Mouse (Mus musculus) neutrophil, adult 5-6 weeks (primary cell): Measurements from ENCODE around the gene Dscam. TPM values are rescaled to one million over a fixed set of nuclear protein-coding genes. Genes with fewer than 3 reads are reported as not detected.
"Not testable (repeated sequence)": the region's sequence is repeated elsewhere in the genome, so short reads cannot be mapped to it uniquely, and the experiment has no call there.

Source experiments
- ATAC-seq: fragments of 151-379, 151-347 bp; 2 replicates; pipeline ENCODE4 v1.8.0; 2017; ENCODE audit warnings: mild to moderate bottlenecking, moderate TSS enrichment; ENCODE audit not compliant: insufficient number of reproducible peaks, poor library complexity, low FRiP score, severe bottlenecking; ENCODE audit errors: extremely low read depth
- total RNA-seq: library from RNA; stranded (forward); fragments of 200-1000 nt; gene quantifications from 2 replicates; pipeline ENCODE4 v1.2.3, GENCODE M21; 2017

The Dscam gene
- total RNA-seq, 1 experiment from 2014 or later, result 0.23 TPM

DNA sequence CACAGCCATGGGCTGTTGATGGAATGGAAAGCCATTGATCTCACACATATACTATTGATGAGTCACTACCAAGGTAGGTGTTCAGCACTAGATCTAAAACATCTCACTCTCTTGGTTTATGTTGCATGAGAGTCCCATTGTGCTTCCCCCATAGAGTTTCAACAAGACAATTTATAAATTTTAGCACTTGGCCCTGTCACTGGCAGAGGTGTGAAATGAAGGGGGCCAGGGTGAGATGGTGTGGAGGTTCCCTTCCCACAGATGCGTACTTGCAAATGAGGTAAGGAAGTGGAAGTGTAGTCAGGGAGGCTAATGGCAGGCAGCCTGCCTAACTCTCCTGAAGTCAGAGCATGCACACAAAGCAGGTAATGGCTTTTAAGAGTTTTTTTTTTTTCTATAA lies 262.7 kb downstream of the Dscam start:
- no peak for ATAC-seq

DNA sequence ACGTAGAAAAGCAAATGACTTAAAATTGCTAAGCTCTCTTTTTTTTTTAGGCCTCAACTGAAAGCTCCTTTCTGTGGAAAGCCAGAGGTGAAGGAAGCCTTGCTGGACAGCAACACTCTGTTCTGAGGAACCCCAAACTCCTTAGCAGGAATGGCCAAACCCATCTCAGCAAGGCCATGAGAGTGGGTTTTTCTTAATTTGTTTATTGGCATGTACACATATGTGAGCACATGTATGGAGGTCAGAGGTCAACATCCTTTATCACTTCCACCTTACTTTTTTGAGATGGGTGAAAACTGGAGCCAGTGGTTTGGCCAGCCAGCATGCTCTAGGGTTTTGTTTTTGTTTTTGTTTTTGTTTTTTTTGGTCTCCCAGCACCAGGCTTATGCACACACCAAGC lies 263.5 kb downstream of the Dscam start:
- ATAC-seq, result no peak

DNA sequence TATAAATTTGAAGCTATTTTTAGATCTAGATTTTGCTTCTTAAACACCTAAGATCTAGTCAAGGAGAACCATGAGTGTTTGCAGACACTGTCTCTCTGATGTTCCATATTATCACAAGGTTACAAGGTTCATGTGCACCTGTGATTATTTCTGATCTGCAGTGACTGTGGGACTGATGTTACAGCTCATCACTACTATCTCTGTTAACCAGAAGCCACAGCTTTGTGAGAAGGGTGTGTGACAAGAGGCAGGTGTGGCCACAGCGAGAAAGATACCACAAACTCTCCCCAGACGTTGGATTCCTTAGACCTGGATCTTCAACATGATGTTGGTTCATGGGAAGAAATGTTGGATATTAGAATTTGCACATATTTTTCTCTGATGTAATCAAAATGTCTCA lies 263.9 kb downstream of the Dscam start:
- ATAC-seq, result no peak

DNA sequence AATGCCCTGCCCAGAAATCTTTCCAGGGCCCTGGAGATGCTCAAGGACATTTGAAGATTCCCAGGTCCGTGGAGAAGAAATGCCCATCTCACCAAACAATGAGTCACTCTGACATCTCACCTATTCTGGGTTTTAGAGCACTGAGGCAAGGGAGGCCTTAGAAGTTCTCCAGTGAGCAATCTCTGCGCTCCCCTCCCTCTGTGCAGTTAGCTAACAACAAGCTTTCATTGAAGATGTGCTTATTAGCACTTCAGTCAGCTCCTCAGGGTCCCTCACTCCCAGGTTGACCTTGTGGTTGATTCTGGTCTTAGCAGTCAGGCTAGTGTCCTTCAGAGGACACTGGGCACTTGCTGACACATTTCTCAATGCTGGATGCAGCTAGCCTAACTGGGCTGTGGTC lies 265.8 kb downstream of the Dscam start:
- no peak for ATAC-seq

DNA sequence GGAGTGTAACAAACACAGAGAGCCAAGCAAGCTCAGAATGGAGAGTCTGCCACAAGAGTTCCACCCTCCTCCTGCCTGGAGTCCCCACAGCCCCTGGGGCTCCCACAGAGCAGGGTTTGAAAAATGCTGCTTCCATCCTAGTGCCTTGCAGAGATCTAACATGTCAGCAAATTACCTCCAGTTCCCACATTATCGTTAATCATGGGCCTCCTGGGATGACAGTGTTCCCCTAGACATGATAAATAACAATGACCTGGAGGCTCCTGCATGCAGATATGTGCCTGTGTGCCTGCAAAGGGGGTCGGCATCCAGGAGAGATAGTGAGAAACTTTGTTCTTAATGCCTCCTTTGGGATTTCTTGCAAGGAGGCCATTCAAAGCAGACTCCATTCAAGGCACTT lies 266.2 kb downstream of the Dscam start:
- ATAC-seq, result no peak

DNA sequence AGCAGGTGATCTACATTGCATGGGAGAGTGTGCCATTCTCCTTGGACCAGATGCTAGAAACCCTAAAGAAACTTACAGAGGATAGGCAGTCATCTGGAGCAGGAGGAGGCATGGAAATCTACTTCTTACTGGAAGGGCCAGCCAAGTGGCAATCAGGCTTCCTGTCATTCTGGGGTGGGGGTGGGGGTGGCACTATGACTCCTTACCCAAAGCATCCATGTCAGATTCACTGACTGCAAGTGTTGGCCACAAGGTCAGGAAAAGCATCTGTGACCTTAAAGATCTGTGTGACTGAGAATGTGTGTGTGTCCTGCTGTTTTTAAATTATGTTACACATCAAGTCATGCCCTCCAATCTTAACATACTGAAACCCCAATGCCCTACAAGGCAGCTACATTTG lies 268.0 kb downstream of the Dscam start:
- ATAC-seq, result no peak

DNA sequence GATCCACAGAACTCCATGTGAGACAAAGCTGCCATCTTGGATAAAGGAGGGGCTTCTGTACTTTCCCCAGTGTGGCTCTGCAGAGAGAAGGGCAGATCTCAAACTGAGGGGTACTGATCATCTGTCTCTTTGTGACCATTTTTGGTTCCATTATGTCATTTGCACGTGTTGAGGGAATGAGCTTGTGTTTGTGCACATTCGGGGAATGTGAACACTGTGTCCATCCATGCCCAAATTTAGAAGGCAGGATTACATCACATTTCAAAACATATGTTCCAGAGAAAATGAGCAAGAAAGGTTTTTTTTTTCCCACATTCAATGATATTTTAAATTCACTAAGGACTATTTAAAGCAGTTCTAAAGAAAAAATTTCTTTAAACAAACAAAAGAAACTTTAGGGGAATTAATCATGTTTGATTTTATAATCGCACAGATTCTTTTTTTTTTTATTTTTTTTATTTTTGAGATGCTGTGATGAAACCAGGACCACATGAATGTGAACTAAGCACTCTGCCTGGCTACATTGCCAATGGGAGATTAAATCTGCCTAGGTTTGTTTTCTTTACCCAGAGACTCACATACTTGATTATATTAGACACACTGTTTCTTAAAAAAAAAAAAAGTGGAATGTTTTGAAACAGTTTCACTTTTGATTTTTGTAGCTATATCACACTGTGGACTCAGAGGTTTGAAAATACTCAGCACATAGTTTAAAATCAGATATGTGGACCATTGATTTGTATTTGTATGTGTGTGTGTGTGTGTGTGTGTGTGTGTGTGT lies 269.1 kb downstream of the Dscam start:
- ATAC-seq, result no peak

DNA sequence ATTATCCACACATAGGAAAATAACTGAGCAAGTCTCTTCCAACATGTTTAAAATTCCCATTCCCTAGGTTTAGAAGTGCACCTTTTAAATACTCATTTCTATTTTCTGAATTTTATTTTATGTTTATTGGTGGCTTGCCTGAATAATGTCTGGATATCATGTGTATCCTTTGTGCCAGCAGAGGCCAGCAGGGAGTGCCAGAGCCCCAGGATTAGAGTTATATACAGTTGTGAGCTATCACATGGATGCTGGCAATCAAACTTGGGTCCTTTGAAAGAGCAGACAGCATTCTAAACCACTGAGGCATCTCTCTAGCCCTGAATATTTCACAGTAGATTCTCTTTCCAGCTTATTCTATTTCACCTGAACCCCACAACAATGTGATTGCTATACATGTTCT lies 271.2 kb downstream of the Dscam start:
- ATAC-seq, result no peak

DNA sequence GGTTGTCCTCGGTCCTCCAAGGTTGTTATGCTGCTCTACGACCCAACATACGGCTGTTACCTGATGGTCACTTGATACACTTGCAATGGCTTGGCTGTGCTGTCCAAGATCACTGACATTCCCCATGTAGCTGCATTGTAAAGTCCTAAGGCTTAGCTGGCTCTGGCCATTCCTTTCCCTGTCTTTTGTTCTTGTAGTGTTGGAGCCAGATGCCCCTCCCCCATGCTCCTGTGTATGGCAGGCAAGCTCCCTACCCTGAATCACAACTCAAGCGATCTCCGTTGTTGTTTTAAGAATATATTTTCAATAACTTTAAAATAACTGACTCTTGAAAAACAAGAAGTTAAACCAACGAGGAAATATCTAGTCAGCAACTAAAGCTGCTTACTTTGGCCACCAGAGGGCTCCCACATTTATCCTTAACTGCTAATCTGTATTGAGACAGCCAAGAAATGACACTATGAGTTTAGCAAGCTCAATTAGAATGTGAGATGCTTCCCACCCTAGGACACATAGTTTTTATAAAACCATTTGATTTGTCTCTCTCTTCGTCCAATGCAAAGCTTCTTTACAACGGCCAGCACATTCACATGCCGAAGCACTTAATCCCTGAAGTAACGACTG lies 273.9 kb downstream of the Dscam start:
- ATAC-seq, result no peak

DNA sequence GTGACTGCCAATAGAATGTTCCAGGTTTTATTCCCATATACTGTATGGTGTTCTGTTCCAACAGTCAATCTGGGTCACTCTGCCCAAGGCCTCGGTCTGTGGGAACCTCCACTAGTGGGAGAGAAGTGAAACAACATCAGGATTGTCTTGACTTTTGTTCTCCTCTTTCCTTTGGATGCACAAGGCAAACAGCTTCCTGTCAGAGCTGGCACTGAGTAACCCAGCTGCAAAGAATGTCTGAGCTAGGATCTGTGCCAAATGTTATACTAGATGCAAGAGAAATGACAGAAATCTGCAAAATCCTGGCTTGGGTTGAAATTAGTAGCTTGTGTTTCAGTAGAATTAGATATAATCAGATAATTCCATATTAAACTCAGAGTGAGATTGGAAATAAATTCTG lies 282.5 kb downstream of the Dscam start:
- no peak for ATAC-seq

DNA sequence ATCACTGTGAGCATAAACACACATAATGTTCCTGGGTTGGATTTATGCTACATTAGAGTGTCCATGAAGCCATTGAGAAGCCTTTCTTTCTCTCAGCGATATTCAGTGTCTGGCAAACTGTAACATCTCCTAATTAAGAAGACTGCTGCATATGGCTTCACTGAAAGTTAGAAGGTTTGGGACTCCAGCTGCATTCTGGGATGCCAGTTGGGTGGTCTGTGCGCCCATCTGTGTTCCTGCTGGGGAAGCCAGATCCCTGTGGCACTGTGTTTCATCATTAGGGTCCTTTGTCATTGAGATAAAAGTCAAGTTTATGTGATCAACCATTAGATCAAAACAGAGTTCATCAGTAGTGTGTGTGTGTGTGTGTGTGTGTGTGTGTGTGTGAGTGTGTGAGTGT lies 284.7 kb downstream of the Dscam start:
- no peak for ATAC-seq

DNA sequence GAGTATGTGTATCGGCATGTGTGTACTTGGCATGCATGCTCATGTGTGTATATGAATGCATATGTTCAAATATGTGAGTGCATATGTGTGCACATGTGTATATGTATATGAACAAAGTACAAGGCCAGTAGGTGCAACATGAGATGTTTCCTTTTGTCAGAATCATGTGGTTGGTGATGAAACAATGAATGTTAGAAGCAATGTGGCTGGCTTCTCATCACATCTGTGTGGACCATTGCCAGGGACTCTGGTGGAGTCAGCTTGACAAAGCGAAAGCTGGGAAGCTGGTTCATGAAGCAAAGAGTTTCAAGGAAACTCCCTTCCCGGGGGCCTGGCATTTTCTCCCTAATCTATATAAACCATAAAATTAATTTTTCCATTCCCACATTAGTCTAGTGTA lies 286.0 kb downstream of the Dscam start:
- ATAC-seq, result not testable (repeated sequence)

DNA sequence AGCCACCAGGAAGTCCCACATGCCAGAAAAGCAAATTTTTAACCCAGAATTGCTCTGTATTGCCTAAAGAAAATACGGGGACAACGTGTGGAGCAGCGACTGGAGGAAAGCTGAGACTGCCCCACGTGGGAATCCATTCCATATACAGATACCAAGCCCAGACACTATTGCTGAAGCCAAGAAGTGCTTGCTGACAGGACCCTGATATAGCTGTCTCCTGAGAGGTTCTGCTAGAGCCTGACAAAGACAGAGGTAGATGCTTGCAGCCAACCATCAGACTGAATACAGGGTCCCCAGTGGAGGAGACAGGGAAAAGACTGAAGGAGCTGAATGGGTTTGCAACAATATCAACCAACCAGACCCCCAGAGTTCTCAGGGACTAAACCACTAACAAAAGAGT lies 293.3 kb downstream of the Dscam start:
- no peak for ATAC-seq

DNA sequence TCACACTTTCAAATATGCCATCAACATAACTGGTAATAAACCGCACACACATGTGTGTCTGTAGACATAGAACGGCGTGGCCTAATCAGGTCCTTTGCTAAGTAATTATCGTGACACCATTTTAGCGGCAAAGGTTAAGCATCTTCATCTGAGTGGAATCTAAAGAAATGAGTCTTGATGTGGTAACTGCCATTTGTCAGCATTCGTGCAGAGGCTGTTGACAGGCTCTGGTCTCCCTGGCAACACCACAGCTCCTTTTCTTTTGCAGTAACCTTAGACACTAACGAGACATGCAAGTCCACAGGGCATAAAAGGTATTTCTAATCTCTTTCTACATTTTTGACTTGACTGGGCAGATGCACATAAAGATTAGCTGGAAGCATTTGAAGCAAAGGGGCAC lies 297.8 kb downstream of the Dscam start:
- ATAC-seq, result no peak

DNA sequence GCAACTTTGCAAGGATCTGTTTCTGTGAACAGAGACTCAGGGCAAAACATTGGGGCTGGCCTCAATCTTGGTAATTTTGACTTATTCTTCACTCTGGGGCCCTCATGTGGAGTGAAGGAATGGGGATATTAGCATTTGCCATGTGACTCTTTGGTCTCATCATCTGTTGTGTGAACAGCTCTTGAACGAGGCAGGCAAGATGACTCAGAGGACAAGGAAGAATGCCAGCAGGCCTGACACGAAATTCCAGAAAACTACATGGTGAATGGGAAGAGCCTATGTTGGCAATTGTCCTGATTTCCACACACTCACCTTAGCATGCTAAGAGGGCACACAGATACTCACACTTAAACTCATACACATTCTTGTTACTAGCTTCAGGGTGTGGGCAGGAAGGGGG lies 313.0 kb downstream of the Dscam start:
- ATAC-seq, result no peak

DNA sequence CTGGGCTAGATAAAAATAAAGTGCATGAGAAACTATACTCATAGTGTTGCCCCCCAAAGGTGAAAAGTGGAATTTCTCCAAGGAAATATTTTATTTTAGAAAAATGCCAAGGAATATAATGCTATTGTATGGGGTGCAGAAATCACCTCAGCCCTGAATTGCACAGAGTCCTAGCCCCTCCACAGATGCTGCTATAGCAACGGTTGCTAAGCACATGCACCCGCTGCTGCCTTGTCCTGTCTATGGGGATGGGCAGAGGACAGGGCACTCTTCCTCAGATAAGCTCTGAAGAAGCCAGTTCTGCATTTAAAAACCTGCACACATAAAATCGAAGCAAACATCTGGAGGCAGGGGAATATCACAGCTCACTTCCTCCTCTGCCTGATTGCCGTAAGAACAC lies 315.5 kb downstream of the Dscam start:
- ATAC-seq, result no peak

DNA sequence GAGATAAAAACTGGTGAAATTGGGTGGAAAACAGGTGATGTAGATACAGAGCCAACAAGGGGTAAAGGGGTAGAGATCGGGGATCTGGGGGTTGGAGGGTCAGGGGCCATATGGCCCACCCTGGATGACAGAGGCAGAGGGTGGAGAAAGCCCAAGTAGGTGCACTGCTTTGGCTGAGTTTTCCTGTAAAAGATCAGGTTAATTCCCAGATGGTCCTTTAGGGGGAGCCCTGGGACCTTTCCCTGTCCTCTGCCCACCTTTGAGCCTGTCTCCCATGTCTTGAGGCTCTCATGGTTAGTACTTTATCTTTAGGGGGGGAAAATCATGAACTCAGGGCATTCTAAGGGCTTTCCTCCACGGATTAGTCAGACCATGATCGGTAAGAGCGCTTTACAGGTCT lies 318.2 kb downstream of the Dscam start:
- no peak for ATAC-seq

DNA sequence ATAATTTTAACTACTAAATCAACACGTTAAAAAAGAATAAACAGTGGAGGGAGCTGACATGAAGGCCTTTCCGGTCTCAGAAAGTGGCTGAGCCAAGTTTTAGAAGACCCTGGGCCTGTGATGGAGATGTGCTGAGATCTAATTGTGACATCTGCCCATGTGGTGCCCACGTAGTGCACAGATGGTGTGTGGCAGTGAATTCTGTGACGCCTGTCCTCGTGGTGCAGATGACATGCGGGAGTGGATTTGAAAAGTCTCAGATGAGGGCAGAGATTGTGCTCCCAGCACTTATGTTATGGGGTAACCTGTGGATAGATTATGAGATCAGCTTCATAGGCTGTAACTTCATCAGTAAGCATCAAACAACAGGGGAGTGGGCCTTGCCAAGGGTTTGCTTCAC lies 321.6 kb downstream of the Dscam start:
- no peak for ATAC-seq

DNA sequence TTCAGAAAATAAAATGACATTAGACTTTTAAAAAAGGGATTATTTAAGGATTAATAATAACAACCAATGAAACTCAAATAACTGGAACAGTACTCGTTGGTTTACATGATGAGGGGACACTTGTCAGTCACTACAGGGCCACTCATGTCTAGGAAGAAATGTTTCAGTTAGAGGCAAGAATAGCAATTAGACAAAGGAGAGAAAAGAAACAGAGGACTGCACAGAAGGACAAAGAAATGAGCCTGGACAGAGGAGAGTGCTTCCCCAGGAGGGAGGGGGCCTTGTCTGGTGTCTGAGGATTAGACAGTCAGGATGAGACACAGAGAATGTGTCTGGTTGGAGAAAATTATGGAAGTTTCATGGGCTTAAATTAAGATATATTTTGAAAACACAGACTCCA lies 324.0 kb downstream of the Dscam start:
- ATAC-seq, result no peak

DNA sequence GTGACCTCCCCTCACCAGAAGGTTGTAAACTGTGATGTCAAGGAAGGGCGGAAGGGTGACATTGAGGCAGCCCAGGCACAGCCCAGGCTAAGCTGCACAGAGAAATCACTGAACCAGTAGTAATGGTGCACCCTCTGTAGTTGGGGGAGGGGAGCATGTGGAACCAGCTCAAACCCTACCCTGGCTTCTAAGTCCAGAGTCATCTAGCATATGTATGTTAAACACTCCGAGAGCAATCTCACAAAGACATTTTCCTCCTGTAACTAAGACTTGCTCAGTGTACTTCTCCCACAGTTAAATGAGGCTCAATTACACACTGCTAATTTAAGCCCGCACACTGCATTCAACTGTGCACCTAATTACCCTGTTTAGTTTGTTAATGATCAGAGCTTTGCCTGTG lies 324.4 kb downstream of the Dscam start:
- ATAC-seq, result no peak
